Mouse (Mus musculus) liver, embryonic 14.5 days (tissue): ENCODE results near the gene Cers1. TPM values are rescaled to one million over a fixed set of nuclear protein-coding genes. Genes with fewer than 3 reads are reported as not detected.
A peak's percentile ranks its signal among the peaks of the same experiment; 100 is the strongest.

Experiments used
- ATAC-seq: fragments of 200-750 bp; cut with Nextera tagmentation; 2 replicates; pipeline ENCODE4 v1.8.0; 2017; ENCODE audit warnings: moderate number of reproducible peaks, mild to moderate bottlenecking, moderate library complexity; ENCODE audit not compliant: insufficient read depth
- DNase-seq, 3 experiments: peaks; one replicate each; pipeline ENCODE4 v3.0.0-alpha.2; 2012 to 2013; ENCODE audit warnings: low read depth in 3 of 3, low spot score in 3 of 3
- H3K27ac ChIP-seq: fragments of 300-500 bp; sonication (generic); 2 replicates; pipeline ENCODE4 v1.5.1; 2014; ENCODE audit warnings: moderate library complexity, mild to moderate bottlenecking, control low read depth, inconsistent platforms
- H3K27me3 ChIP-seq: fragments of 300-500 bp; sonication (generic); 2 replicates; pipeline ENCODE4 v1.6.1; 2014; ENCODE audit warnings: mild to moderate bottlenecking, low read length, moderate library complexity; ENCODE audit not compliant: control insufficient read depth, insufficient read depth
- H3K36me3 ChIP-seq: fragments of 300-500 bp; sonication (generic); replicated peaks from 2 replicates; pipeline ENCODE4 v1.6.1; 2014; ENCODE audit warnings: low read depth; ENCODE audit not compliant: control insufficient read depth, insufficient read depth
- H3K4me1 ChIP-seq, 2 experiments: fragments of 200-500 bp in 1 of 2; fragments of 300-500 bp in 1 of 2; sonication (generic) in 1 of 2; replicated peaks; 2 replicates each; pipeline ENCODE4 v1.6.1; 2012 to 2014; ENCODE audit warnings: antibody characterized with exemption in 1 of 2, inconsistent platforms in 1 of 2, low read length in 1 of 2; ENCODE audit not compliant: control insufficient read depth in 2 of 2, insufficient read depth in 2 of 2
- H3K4me2 ChIP-seq: fragments of 300-500 bp; sonication (generic); 2 replicates; pipeline ENCODE4 v1.6.1; 2014; ENCODE audit warnings: low read depth, mild to moderate bottlenecking, control low read depth, moderate library complexity
- H3K4me3 ChIP-seq, 2 experiments: fragments of 200-500 bp in 1 of 2; fragments of 300-500 bp in 1 of 2; sonication (generic) in 1 of 2; 2 replicates each; pipeline ENCODE4 v1.5.1; 2012 to 2014; ENCODE audit warnings: low read depth in 2 of 2, low read length in 2 of 2, mild to moderate bottlenecking in 2 of 2, control low read depth in 1 of 2, inconsistent platforms in 1 of 2, moderate library complexity in 1 of 2; ENCODE audit not compliant: insufficient read depth in 1 of 2
- H3K9ac ChIP-seq: fragments of 300-500 bp; sonication (generic); replicated peaks from 2 replicates; pipeline ENCODE4 v1.6.1; 2014; ENCODE audit warnings: mild to moderate bottlenecking, control low read depth, moderate library complexity
- H3K9me3 ChIP-seq: fragments of 300-500 bp; sonication (generic); 2 replicates; pipeline ENCODE4 v1.6.1; 2016; ENCODE audit warnings: low read length, mixed read lengths; ENCODE audit not compliant: control insufficient read depth
- CTCF ChIP-seq: IDR thresholded peaks from 2 replicates; pipeline ENCODE4 v1.5.1; 2016; ENCODE audit warnings: antibody characterized with exemption, low read depth, control low read depth
- EP300 ChIP-seq: IDR thresholded peaks from 2 replicates; pipeline ENCODE4 v1.6.1; 2016; ENCODE audit warnings: antibody characterized with exemption, low read depth
- WGBS: fragments of 180-500 bp; shearing (Covaris S2); extraction: QIAGEN DNeasy Blood & Tissue Kit; methylation state at CpG from one replicate; pipeline ENCODE4 v1.1.7; 2014; ENCODE audit not compliant: insufficient replicate concordance; 5-methylcytosine and 5-hydroxymethylcytosine counted together
- polyA plus RNA-seq, 2 experiments: library from polyadenylated mRNA; depleted of rRNA in 1 of 2; stranded (reverse) in 1 of 2; unstranded in 1 of 2; fragments of >200 nt; fragmentation: Nextera tagmentation in 1 of 2; extraction: Ambion mirVana in 1 of 2; gene quantifications; 2 replicates each; pipeline versions ENCODE4 v1.2.1 to v1.2.3; 2012 to 2014

Cers1 gene
- polyA plus RNA-seq, 2 experiments = 0.09 TPM; not detected in 1

- Histone ChIP-seq H3K4me2 (no peak overlapping the region), H3K27ac (no peak overlapping the region), H3K9ac (no peak overlapping the region), H3K36me3 (no peaks in the 10 kb centered on the region), H3K27me3 (no peaks in the 10 kb centered on the region; the same call in 1 of the 2 replicates), H3K4me3 (no peak overlapping the region), H3K4me1 (peaks cover 0 to 11% of the 10 kb centered on the region in 2 experiments; a peak in 2 of 4 replicates), H3K9me3 (no peaks in the 10 kb centered on the region; the same call in 1 of the 2 replicates)
- WGBS = 90% methylated on average over 15 of the region's 15 CpGs
- TF ChIP-seq CTCF (no peak), EP300 (no peak)
- no peak for DNase-seq
- no peak for ATAC-seq
Observed at GRCm38 (mm10) chr8:70285304-70285703, 30.3 kb upstream of the Cers1 start.

GRCm38 (mm10) chr8:70286737-70287136 lies 28.8 kb upstream of the Cers1 start:
- no peak overlapping the region for H3K9ac ChIP-seq
- no peak overlapping the region for H3K4me2 ChIP-seq
- H3K4me3 ChIP-seq = no peak overlapping the region
- ATAC-seq (no peak), DNase-seq (no peak)
- H3K27me3 ChIP-seq = no peaks in the 10 kb centered on the region; the same call in 1 of the 2 replicates
- TF ChIP-seq EP300 = no peak
- peak; percentile 69 for TF ChIP-seq CTCF
- 75% methylated on average over 8 of the region's 8 CpGs for WGBS
- H3K4me1 ChIP-seq = peaks cover 0 to 2% of the 10 kb centered on the region in 2 experiments; a peak in 1 of 4 replicates
- no peaks in the 10 kb centered on the region; the same call in 1 of the 2 replicates for H3K9me3 ChIP-seq
- no peaks in the 10 kb centered on the region for H3K36me3 ChIP-seq
- H3K27ac ChIP-seq = no peak overlapping the region

GRCm38 (mm10) chr8:70293988-70294405 lies 21.6 kb upstream of the Cers1 start:
- 64% methylated on average over 5 of the region's 5 CpGs for WGBS
- H3K27me3 ChIP-seq = no peaks in the 10 kb centered on the region
- no peak overlapping the region for H3K4me3 ChIP-seq
- no peak for TF ChIP-seq EP300
- no peak for TF ChIP-seq CTCF
- peaks cover 47% of the 10 kb centered on the region for H3K36me3 ChIP-seq
- H3K9me3 ChIP-seq = no peaks in the 10 kb centered on the region
- ATAC-seq = no peak
- no peak overlapping the region for H3K27ac ChIP-seq
- H3K4me1 ChIP-seq = no peaks in the 10 kb centered on the region
- H3K9ac ChIP-seq = no peak overlapping the region
- DNase-seq = no peak
- no peak overlapping the region for H3K4me2 ChIP-seq

- WGBS = 40% methylated on average over 3 of the region's 3 CpGs
- H3K36me3 ChIP-seq = peaks cover 26% of the 10 kb centered on the region
Observed at GRCm38 (mm10) chr8:70300881-70301280, 14.7 kb upstream of the Cers1 start.

GRCm38 (mm10) chr8:70302358-70302890 lies 13.2 kb upstream of the Cers1 start, which contains the start of the genes Ddx49 and Cope:
TSS of gene Ddx49 (minus strand) at chr8:70302489.
TSS of gene Cope (plus strand) at chr8:70302518.
- peak within 1 kb of the TSS; percentile 86 for H3K4me2 ChIP-seq
- H3K36me3 ChIP-seq = peaks cover 24% of the 10 kb centered on the region
- H3K9ac ChIP-seq = peak within 1 kb of the TSS; percentile 79
- peak within 1 kb of the TSS; percentile 41 for H3K27ac ChIP-seq
- H3K4me1 ChIP-seq = peaks cover 10 to 13% of the 10 kb centered on the region in 2 experiments
- TF ChIP-seq CTCF (no peak), EP300 (no peak)
- no peaks in the 10 kb centered on the region for H3K9me3 ChIP-seq
- DNase-seq = peak; percentile 79 to 87 (median 82)
- peak within 1 kb of the TSS; percentile 73 to 87 for H3K4me3 ChIP-seq
- ATAC-seq = peak; percentile 91
- WGBS = 0% methylated on average over 40 of the region's 40 CpGs
- no peaks in the 10 kb centered on the region for H3K27me3 ChIP-seq

More at GRCm38 (mm10) chr8:70300881-70301280, 14.7 kb upstream of the Cers1 start:
- TF ChIP-seq EP300 (no peak), CTCF (no peak)
- no peak for ATAC-seq
- H3K4me3 ChIP-seq = peak overlapping the region in 1 of 2 experiments; percentile 87; a peak in 2 of 4 replicates
- H3K27me3 ChIP-seq = no peaks in the 10 kb centered on the region
- no peak overlapping the region for H3K27ac ChIP-seq
- no peaks in the 10 kb centered on the region for H3K9me3 ChIP-seq
- H3K4me2 ChIP-seq = peak overlapping the region; percentile 86
- DNase-seq = no peak
- H3K9ac ChIP-seq = peak overlapping the region; percentile 18; the same call in 1 of the 2 replicates
- peaks cover 10 to 13% of the 10 kb centered on the region in 2 experiments for H3K4me1 ChIP-seq
